Mouse (Mus musculus): ENCODE measurements at regions not wholly inside any gene's neighbourhood (a gene's known extent, or its start where the extent isn't known, plus 50 kb on each side); places are given as distances from the start of the nearest gene placed in this dataset.
A peak's percentile ranks its signal among the peaks of the same experiment; 100 is the strongest.

- no peak for DNase-seq (ENCODE audit: low read depth, low spot score)
Measured at GRCm38 (mm10) chr12:30510861-30511260, 73.4 kb upstream of the Tmem18 start.

GRCm38 (mm10) chr12:30483370-30483769, 100.9 kb upstream of the Tmem18 start:
- DNase-seq (ENCODE audit: low read depth, low spot score) = no peak

- no peak for DNase-seq (ENCODE audit: low read depth, low spot score)
Measured at GRCm38 (mm10) chr12:30473473-30473815, 100.3 kb upstream of the Sntg2 start.

- DNase-seq (ENCODE audit: low read depth, low spot score) = no peak
Measured at GRCm38 (mm10) chr12:30472743-30473472, 99.7 kb upstream of the Sntg2 start.

GRCm38 (mm10) chr12:30467186-30467585, 94.0 kb upstream of the Sntg2 start:
- DNase-seq (ENCODE audit: low read depth, low spot score) = no peak

GRCm38 (mm10) chr12:30450614-30451013, 77.4 kb upstream of the Sntg2 start:
- peak; percentile 16 for DNase-seq (ENCODE audit: low read depth, low spot score)

GRCm38 (mm10) chr12:30434892-30435291, 61.7 kb upstream of the Sntg2 start:
- no peak for DNase-seq (ENCODE audit: low read depth, low spot score)

GRCm38 (mm10) chr12:30432861-30433260, 59.7 kb upstream of the Sntg2 start:
- no peak for DNase-seq (ENCODE audit: low read depth, low spot score)

GRCm38 (mm10) chr12:30430641-30431040, 57.5 kb upstream of the Sntg2 start:
- no peak for DNase-seq (ENCODE audit: low read depth, low spot score)

- no peak for DNase-seq (ENCODE audit: low read depth, low spot score)
Measured at GRCm38 (mm10) chr12:30425301-30425700, 52.1 kb upstream of the Sntg2 start.

All from ZHBTc4 (cell line).